Mouse (Mus musculus): ENCODE data around the gene Nfe2l3. TPM values are rescaled to one million over a fixed set of nuclear protein-coding genes. Genes with fewer than 3 reads are reported as not detected.

The Nfe2l3 gene
- polyA plus RNA-seq (2021; fragmentation: Nextera tagmentation), result 2.6 and 3.8 TPM in 2 replicates
- long read RNA-seq, experiment 1, transcript Nfe2l3-201 (4 exons, 2,544 nt), result major isoform, 17 of 19 reads
- long read RNA-seq, experiment 1, partial matches to known transcripts, result 0 of 19 reads
- long read RNA-seq, experiment 1, other reads (novel, unspliced or antisense), result 1 of 19 reads
- long read RNA-seq, experiment 2, partial matches to known transcripts, result 1 of 5 reads
- long read RNA-seq, experiment 2, other reads (novel, unspliced or antisense), result 0 of 5 reads

DNA sequence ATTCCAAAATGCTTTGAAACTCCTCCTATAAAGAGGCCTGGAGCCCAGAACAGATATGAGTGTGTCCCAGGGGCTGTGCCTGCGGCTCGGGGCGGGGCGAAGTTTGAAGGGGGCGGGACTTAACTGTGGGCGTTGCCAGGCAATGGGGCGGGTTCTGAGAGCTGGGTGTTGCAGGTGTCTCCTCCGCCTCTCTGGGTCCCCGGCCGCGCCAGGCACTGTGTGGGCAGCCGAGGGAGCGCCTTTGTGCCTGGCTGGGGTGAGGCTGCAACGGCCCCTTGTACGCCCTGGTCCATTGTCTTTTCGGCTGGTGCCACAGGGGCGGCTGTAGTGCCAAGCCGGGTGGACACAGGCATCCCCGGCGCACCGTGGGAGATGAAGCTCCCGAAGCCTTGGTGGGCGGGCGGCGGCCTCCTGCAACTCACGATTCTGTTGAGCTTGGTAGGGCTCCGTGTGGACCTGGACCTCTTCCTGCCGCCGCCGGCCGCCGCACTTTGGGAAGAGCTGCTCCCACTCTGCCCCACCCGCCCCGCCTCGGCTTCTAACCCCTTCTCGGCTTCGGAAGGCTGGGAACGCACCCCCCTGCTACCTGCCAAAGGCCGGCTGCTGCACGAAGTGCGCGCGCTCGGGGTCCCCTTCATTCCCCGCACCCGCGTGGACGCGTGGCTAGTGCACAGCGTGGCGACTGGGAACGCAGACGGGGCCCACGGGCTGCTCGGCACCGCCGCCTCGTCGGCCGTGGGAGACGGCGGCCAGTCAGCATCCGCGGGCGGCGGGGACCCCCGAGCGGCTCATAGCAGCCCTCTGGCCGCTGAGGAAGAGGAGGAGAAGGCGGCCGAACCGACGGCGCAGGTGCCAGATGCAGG is at the start of gene Nfe2l3:
TSS of gene Nfe2l3 (plus strand) at position 136 of the 863 bp plus-strand sequence.

GRCm38 (mm10) chr6:51469715-51470310 is 37.3 kb downstream of the Nfe2l3 start, which contains the start of gene Hnrnpa2b1:
Hnrnpa2b1 (minus strand) TSS chr6:51469894.

DNA sequence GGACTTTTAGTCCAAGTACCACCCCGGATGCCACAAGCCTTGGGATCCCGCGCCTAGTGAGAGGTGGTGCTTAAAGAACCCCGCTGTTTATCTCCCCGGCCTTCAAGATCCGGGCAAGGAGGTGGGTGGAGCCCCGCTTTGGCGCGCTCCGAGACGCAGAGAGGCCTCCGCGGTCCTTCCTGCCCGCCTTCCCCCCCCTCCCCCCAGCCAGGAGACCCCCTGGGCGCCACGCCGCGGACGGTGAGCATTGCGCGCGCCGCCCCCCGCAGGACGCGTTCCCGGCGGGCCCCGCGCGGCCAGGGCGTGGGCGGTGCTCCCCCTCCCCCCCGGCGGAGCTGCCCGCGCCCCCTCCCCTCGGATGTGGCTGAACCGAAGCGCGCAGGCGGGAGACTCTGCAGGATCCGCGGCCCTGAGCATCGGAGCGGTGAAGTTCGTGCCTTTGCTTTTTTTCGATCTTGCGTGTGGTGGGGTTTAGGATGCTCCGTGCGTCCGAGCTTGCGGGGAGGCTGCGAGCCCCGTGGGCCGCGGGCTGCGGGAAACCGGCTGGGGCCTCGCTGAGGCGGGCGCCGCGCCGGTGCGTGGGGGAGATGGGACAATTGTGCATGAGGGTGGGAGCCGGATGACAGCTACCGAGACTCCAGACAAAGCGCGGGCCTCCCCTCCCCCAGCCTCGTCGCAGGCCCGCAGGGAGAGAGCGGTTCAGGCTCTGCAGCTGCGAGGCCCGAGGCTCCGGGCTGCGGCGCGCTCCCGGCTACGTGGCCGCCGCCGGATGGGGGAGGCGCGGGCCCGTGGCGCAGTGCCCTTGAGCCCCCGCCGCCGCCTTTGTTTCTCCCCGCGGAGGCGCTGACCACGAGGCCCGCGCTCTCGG is 38.1 kb downstream of the Nfe2l3 start, which contains the start of gene Cbx3:
TSS of gene Cbx3 (plus strand) at position 50 of the 868 bp plus-strand sequence.

Other genes starting within 250 kb of the Nfe2l3 start
- 118 and 194 TPM in 2 replicates for gene Hnrnpa2b1, start 37.2 kb downstream of the Nfe2l3 start, polyA plus RNA-seq (2021; fragmentation: Nextera tagmentation)
- gene Cbx3, start 37.7 kb downstream of the Nfe2l3 start, polyA plus RNA-seq (2021; fragmentation: Nextera tagmentation), result 281 and 590 TPM in 2 replicates
- 150 and 188 TPM in 2 replicates for gene Snx10, start 91.2 kb downstream of the Nfe2l3 start, polyA plus RNA-seq (2021; fragmentation: Nextera tagmentation)

Measured in left cerebral cortex, adult 6 months (tissue).